Mouse (Mus musculus): Measurements from ENCODE around the gene Tmem129. TPM values are rescaled to one million over a fixed set of nuclear protein-coding genes. Genes with fewer than 3 reads are reported as not detected.

The Tmem129 gene
- total RNA-seq (2021) = 10 to 100 TPM; 24.9 to 26.7 TPM
- long read RNA-seq, experiment 1, transcript Tmem129-201 (4 exons, 2,828 nt) = major isoform, 20 of 40 reads
- long read RNA-seq, experiment 1, partial matches to known transcripts = 2 of 40 reads
- long read RNA-seq, experiment 1, other reads (novel, unspliced or antisense) = 14 of 40 reads
- long read RNA-seq, experiment 2, transcript Tmem129-203 (4 exons, 2,369 nt) = minor isoform, 6 of 45 reads
- long read RNA-seq, experiment 2, transcript Tmem129-201 (4 exons, 2,828 nt) = major isoform, 27 of 45 reads
- long read RNA-seq, experiment 2, partial matches to known transcripts = 3 of 45 reads
- long read RNA-seq, experiment 2, other reads (novel, unspliced or antisense) = 9 of 45 reads

DNA sequence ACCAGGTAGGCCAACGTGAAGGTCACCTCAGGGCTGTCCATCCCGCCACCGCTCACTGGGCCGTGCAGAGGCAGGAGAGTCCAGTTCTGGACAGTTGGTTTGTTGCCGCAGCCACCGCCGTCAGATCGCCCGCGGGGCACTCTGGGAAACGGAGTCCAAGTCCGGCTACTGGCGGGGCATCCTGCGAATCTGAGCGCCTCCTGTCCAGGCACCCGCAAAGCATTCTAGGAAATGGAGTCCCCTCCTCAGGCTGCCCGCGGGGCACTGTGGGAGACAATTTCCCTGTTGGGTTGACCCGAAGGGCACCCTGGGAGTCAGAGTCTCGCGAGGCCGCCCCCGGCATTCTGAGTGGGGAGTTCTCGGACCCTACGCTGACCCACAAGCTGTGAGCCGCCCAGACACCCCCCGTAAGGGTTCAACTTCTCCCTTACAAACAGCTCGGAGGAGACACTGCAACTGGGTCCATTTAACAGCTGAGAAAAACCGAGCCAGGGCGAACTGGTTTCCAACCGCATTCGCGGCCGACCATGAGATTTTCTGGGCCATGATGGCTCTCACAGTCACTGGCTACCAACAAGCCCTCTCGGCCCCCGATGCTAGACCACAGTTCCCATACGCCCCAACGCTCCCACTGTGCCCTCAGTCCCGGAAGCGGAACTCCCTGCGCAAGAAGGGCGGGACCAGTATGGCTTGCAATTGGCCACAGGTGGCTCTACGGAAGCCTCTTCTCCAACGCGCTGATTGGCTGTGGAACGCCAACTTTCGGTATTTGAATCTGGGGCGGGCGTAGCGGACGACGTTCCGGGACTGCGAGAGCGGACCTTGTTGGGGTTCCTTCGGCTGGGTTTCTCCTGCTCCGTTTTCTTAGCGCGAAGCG lies at the start of gene Tmem129, which contains the start of gene Tacc3:
Tmem129 (minus strand) TSS at position 630 of the 877 bp plus-strand sequence.
Tacc3 (plus strand) TSS at position 342 of the 877 bp plus-strand sequence.
- peak; percentile 98 for DNase-seq (ENCODE audit: low spot score in 2 of 2)
- intact Hi-C loops (cut with DNase I) = no loop called here

GRCm38 (mm10) chr5:33707163-33707562 lies 48.9 kb upstream of the Tmem129 start:
- no peak for DNase-seq (ENCODE audit: low spot score in 2 of 2)
- intact Hi-C loops (cut with DNase I) = no loop called here

GRCm38 (mm10) chr5:33706350-33706629 lies 48.1 kb upstream of the Tmem129 start:
- DNase-seq (ENCODE audit: low spot score in 2 of 2) = no peak

GRCm38 (mm10) chr5:33705612-33706349 lies 47.6 kb upstream of the Tmem129 start:
- no peak for DNase-seq (ENCODE audit: low spot score in 2 of 2)
- intact Hi-C loops (cut with DNase I) = no loop called here

More at GRCm38 (mm10) chr5:33706350-33706629, 48.1 kb upstream of the Tmem129 start:
- intact Hi-C loops (cut with DNase I) = no loop called here

- DNase-seq (ENCODE audit: low spot score in 2 of 2) = peak; percentile 39 to 54
- intact Hi-C loops (cut with DNase I) = no loop called here
Observed at GRCm38 (mm10) chr5:33704945-33705611, 46.9 kb upstream of the Tmem129 start.

DNA sequence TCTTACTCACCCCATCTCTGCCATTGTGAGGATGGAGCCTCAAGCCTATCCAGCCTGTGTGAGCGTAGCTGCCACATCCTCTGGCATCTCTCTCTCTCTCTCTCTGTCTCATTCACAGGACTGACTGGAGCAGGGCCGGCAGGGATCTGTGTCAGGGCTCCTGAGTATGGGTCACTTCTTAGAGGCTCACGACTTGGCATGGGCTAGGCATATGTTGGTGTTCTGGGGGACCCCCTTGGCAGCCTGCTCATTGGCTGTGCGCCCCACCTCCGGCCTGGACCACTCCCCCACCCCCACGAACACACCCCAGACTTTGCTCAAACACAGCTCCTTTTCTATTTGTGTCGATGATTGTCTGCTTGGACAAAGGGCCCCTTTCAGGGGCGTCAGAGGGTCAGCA lies 45.8 kb upstream of the Tmem129 start:
- no peak for DNase-seq (ENCODE audit: low spot score in 2 of 2)
- intact Hi-C loops (cut with DNase I) = no loop called here

GRCm38 (mm10) chr5:33701832-33702231 lies 43.6 kb upstream of the Tmem129 start:
- DNase-seq (ENCODE audit: low spot score in 2 of 2) = no peak
- intact Hi-C loops (cut with DNase I) = no loop called here

GRCm38 (mm10) chr5:33700010-33700409 lies 41.8 kb upstream of the Tmem129 start:
- intact Hi-C loops (cut with DNase I) = no loop called here
- DNase-seq (ENCODE audit: low spot score in 2 of 2) = no peak

GRCm38 (mm10) chr5:33698669-33699068 lies 40.5 kb upstream of the Tmem129 start:
- DNase-seq (ENCODE audit: low spot score in 2 of 2) = no peak
- intact Hi-C loops (cut with DNase I) = no loop called here

- intact Hi-C loops (cut with DNase I) = no loop called here
- DNase-seq (ENCODE audit: low spot score in 2 of 2) = peak; percentile 52 to 62
Observed at GRCm38 (mm10) chr5:33697947-33698512, 39.8 kb upstream of the Tmem129 start.

DNA sequence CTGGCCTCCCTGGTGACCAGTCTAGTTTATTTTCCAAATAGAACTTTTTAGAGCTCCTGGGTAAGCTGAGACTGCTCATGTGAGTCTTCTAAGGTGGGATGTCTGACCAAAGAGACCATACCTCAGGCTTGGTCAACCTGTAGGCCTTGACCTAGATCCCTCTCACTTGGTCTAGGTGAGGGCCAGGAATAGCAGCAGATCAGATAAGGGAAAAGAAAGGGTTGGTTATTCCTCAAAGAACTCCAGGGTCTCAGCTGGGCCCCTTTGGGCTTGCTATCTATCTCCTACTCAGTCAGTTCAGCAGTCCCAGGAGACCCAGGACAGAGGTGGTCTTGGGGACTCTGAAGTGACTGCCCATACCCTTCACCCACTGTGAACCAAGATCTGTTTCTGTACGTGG lies 39.3 kb upstream of the Tmem129 start:
- intact Hi-C loops (cut with DNase I) = no loop called here
- DNase-seq (ENCODE audit: low spot score in 2 of 2) = no peak

DNA sequence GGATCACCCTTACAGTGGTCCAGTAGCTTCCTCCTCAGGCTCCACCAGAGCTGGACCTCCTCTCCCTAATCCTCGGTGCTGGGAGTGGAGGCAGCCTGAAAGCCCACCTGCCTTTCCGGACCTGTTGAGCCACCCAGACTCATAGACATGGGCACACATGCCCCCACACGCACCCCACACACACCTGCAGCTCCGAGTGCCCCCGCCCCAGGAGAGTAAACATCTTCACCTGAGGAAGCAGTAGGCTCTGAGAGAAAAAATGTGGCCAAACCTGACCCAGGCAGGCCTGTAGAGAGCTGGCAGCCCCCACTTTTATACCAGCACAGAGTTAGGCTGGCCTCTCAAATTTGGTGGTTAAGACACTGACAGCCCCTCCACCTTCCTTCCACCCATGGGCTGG lies 38.2 kb upstream of the Tmem129 start:
- DNase-seq (ENCODE audit: low spot score in 2 of 2) = no peak
- intact Hi-C loops (cut with DNase I) = no loop called here

DNA sequence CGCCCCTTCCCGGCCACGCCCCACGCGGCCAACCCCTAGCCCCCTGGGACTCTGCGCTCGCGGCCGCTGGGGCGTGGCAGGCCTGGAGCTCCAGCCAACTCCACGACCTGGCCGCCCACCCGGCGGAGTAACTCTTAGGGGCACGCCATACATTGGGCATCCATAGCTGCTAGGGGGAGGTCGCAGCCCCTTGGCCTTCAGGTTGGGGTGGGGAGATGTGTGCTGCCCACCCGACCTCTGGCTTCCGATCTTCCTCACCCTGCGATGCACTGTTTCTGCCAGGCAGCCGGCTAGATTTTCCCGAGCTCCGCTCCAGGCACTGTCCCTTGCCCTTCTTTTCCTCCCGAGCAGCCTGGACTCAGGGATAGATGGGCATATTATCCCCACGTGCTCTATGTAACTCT lies 37.5 kb upstream of the Tmem129 start:
- intact Hi-C loops (cut with DNase I) = no loop called here
- DNase-seq (ENCODE audit: low spot score in 2 of 2) = no peak

DNA sequence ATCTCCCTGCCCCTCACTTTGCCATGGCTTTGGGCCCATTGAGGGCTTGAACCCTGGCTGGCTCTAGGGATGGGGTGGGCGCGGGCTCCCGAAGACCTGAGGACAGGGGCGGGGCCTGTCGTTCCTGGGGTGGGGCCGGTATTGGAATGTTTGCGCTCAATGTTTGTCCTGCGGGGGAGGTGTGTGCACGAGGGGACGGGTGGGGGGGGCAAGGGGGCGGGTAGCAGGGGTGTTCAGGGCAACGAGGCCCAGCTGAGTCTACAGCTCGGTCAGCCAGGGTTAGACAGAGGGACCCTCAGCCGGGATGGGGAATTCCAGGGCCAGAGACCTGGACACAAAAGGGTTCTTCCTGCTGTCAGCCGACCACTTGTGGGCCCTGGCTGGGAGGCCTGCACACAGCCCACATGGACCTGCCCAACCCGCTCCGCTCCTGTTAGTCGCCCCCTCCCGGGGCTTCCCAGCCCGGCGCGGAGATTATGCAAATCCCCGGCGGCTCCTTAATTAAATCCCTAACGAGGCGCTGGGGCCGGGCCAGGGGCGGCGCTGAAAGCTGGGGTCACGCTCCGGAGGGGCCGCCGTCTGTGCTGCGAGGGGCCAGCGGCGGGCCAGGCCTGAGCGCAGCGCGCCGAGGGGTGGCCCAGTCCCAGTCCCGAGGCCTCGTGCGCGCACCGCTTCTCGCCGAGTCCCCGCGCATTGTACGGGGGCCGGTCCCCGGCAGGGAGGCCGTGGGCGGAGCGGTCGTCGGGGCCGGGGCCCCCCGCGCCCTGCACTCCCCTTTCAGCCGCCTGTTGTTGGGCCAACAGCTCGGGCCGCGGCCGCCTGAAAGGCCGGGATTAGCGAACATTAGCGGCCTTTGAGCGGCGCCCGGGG lies 36.9 kb upstream of the Tmem129 start:
- intact Hi-C loops (cut with DNase I) = no loop called here
- peak in 1 of 2 experiments; percentile 43 for DNase-seq (ENCODE audit: low spot score in 2 of 2)

DNA sequence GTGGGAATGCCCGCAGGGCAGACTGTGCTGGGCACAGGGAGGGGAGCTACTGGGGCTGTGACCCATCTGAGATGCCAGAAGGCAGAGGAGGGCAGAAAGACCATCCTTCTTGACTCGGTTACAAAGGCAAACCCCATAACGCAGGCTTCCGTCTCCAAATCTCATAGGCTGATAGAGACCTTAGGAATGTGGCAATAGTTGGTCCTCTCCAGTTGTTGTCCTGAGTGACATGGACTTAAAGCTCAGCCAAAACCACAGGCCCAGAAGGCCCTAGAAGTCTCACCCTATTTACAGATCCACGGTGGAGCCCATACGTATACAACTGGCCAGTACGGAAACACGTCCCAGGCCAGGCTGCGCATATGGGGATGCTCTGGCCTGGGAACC lies 36.2 kb upstream of the Tmem129 start:
- intact Hi-C loops (cut with DNase I) = no loop called here
- no peak for DNase-seq (ENCODE audit: low spot score in 2 of 2)

DNA sequence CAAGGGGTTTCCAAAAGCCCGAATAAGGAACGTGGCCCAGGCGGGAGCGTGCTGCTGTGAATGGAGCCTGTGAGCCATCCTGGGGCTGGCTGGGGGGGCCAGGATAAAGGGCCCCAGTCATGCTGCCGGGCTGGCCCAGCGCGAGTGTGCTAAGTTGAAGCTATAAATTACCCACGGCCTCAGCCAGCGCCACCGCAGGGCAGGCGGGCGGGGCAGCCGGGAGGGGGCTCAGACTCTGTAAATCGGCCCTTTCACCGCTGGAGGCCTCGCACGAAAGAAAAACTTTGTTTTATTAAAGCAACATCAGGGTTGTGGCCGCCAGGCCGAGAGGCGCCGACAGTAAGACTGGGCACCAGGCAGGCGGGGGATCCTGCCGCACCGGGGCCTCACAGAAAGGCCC lies 34.2 kb upstream of the Tmem129 start:
- intact Hi-C loops (cut with DNase I) = no loop called here

DNA sequence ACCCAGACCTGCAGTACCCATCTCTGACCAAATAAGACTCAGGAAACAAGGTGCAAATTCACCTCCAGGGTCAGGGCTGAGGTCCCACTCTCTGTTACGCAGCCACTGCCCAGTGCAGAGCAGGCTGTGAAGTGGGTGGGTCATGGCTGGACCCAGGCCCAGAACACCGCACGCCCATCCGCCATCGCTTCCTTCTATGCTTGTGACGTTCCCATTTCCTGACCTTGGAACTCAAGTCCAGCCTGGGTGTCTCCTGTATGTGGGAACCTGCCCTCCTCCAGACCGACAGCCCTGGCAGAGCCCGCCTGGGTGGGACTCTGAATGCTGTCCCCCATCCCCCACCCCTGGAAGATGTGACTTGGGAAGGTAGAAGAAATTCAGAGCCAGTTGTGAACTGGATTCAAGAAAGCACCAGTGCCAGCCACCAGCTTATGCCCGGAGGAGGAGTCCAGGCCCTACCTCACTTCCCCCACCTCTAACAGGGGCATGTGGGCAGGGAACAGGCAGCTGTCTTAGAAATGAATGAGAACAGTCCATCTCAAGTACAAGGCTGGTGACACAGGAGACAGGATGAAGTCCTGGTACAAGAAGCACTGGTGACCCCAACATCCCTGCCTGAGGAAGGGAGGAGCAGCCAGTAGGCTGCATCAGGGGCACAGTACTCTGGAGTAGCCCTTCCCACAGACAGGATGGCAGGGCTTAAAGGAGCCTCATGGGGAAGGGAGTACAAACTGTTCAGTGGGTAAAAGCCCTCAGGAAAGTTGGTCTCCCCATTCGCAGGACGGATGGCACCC lies 31.8 kb upstream of the Tmem129 start:
- DNase-seq (ENCODE audit: low spot score in 2 of 2) = no peak
- intact Hi-C loops (cut with DNase I) = loop anchor here (10.0 kb wide), 1 partner anchor 265 kb away; no protein-coding TSS in a partner anchor

More for the DNA sequence above, 34.2 kb upstream of the Tmem129 start:
- DNase-seq (ENCODE audit: low spot score in 2 of 2) = no peak

All from left cerebral cortex, postnatal 14 days (tissue).